Mouse (Mus musculus): ENCODE measurements around the gene Cpe. TPM values are rescaled to one million over a fixed set of nuclear protein-coding genes. Genes with fewer than 3 reads are reported as not detected.

Cpe gene
- total and polyA plus RNA-seq, 3 experiments, result 0.13 TPM; not detected in 2

DNA sequence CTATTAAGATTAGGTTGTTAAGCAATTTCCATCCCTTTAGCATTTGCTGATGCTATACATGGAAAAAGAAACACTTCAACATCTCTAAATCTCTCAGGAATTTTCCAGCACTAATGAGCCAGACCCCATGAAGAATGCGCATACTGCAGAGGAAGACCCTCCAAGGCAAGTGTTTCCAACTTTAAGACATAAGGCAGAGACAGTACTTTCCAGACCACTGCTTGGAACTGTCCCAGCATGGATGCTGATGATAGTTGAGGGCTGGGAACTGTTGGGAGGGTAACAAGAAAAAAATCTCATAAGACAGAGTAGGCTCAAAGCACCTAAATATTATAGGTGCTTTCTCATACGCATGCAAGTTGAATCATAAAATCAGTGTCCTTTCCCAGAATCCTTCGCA, 50.1 kb downstream of the Cpe start:
- Histone ChIP-seq H3K27me3 (replicated peaks) (no peaks in the 10 kb centered on the region), H3K4me1 (ENCODE audit: control insufficient read depth in 1 of 2, insufficient read depth in 2 of 2) (no peaks in the 10 kb centered on the region), H3K4me3 (replicated peaks in 1 of 3; ENCODE audit: low read depth in 2 of 3, low read length in 2 of 3, poor library complexity in 1 of 3) (no peak overlapping the region), H3K36me3 (replicated peaks in 1 of 2; ENCODE audit: control insufficient read depth in 1 of 2, insufficient read depth in 1 of 2, low read length in 1 of 2) (no peaks in the 10 kb centered on the region), H3K79me2 (replicated peaks; ENCODE audit: control insufficient read depth, extremely low read depth, insufficient read depth, poor library complexity, severe bottlenecking) (no peaks in the 10 kb centered on the region), H3K4me2 (ENCODE audit: insufficient read depth, low read depth, poor library complexity, severe bottlenecking) (no peak overlapping the region), H3K9ac (ENCODE audit: insufficient read depth, low read depth) (no peak overlapping the region), H3K27ac (ENCODE audit: insufficient read depth, low read depth) (no peak overlapping the region), H3K9me3 (replicated peaks; ENCODE audit: low read length) (no peaks in the 10 kb centered on the region)
- no peak for DNase-seq (ENCODE audit: extremely low read depth)
- in situ Hi-C loops (cut with MboI; ENCODE audit: low pct_ligation_motif_present, low pct_unique_long_range_greater_than_20kb, low sequenced_read_pairs), result no loop called here
- dilution Hi-C loops (cut with MboI; ENCODE audit: extremely low pct_ligation_motif_present, extremely low pct_unique_long_range_greater_than_20kb, low sequenced_read_pairs), result no loop called here
- TF ChIP-seq UBTF (IDR thresholded peaks at IDR 0.05; ENCODE audit: low read depth, low read length), result no peak
- TF ChIP-seq KAT2A (IDR thresholded peaks at IDR 0.05; ENCODE audit: insufficient replicate concordance, low read length), result no peak
- TF ChIP-seq HCFC1 (IDR thresholded peaks at IDR 0.05; ENCODE audit: low read depth, low read length), result no peak
- no peak for TF ChIP-seq USF1 (IDR thresholded peaks at IDR 0.05; ENCODE audit: low read depth, low read length)
- no peak for TF ChIP-seq NELFE (IDR thresholded peaks at IDR 0.05; ENCODE audit: low read depth, low read length)
- no peak for TF ChIP-seq ETS1 (conservative IDR thresholded peaks at IDR 0.05; ENCODE audit: low read depth, low read length)
- TF ChIP-seq POLR2A (IDR thresholded peaks at IDR 0.05; ENCODE audit: low read depth, low read length), result no peak
- TF ChIP-seq JUN (IDR thresholded peaks at IDR 0.05; ENCODE audit: insufficient read depth, low read depth, low read length), result no peak
- no peak for TF ChIP-seq JUND (conservative IDR thresholded peaks at IDR 0.05; ENCODE audit: low read depth, low read length)
- TF ChIP-seq ELF1 (IDR thresholded peaks at IDR 0.05; ENCODE audit: low read depth, low read length), result no peak
- TF ChIP-seq ZMIZ1 (IDR thresholded peaks at IDR 0.05; ENCODE audit: low read depth, low read length), result no peak
- no peak for TF ChIP-seq MAX (IDR thresholded peaks at IDR 0.05; ENCODE audit: low read length)
- no peak for TF ChIP-seq MAZ (IDR thresholded peaks at IDR 0.05; ENCODE audit: low read depth, low read length)
- no peak for TF ChIP-seq SIN3A (IDR thresholded peaks at IDR 0.05; ENCODE audit: low read length)
- TF ChIP-seq MEF2A (IDR thresholded peaks at IDR 0.05; ENCODE audit: borderline replicate concordance, low read depth, low read length), result no peak
- TF ChIP-seq MAFK (IDR thresholded peaks at IDR 0.05; ENCODE audit: insufficient replicate concordance, low read length), result no peak
- TF ChIP-seq ZC3H11A (IDR thresholded peaks at IDR 0.05; ENCODE audit: low read depth, low read length), result no peak
- TF ChIP-seq TBP (conservative IDR thresholded peaks at IDR 0.05; ENCODE audit: low read depth, low read length), result no peak
- no peak for TF ChIP-seq EP300 (IDR thresholded peaks at IDR 0.05; ENCODE audit: low read length)
- TF ChIP-seq ZNF384 (IDR thresholded peaks at IDR 0.05; ENCODE audit: low read depth, low read length), result no peak

DNA sequence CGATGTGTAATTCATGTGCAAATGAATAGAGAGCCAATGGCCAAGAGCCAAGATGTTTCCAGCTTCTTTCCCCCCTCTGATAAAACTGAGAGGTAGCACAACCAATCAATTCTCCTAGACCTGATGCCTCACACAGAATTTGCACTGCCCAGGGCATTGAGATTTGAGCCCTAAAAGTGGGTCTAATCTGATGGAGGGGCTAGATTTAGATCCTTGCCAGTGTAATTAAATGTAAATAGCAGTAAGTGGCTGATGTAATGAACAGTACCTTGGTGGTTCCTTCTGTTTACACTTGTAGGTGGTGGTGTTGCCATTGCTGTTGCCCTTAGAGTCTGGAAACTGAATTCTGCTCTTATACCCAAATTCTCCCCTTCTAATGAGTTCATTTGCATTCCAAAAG, 52.3 kb downstream of the Cpe start:
- no peak overlapping the region for H3K4me3 ChIP-seq (replicated peaks in 1 of 3; ENCODE audit: low read depth in 2 of 3, low read length in 2 of 3, poor library complexity in 1 of 3)
- H3K79me2 ChIP-seq (replicated peaks; ENCODE audit: control insufficient read depth, extremely low read depth, insufficient read depth, poor library complexity, severe bottlenecking), result no peaks in the 10 kb centered on the region
- H3K4me2 ChIP-seq (ENCODE audit: insufficient read depth, low read depth, poor library complexity, severe bottlenecking), result no peak overlapping the region
- TF ChIP-seq NELFE (IDR thresholded peaks at IDR 0.05; ENCODE audit: low read depth, low read length), result no peak
- no peak for TF ChIP-seq ETS1 (conservative IDR thresholded peaks at IDR 0.05; ENCODE audit: low read depth, low read length)
- TF ChIP-seq EP300 (IDR thresholded peaks at IDR 0.05; ENCODE audit: low read length), result no peak
- TF ChIP-seq TCF12 (IDR thresholded peaks at IDR 0.05; ENCODE audit: low read depth, low read length), result no peak
- no peak for TF ChIP-seq KAT2A (IDR thresholded peaks at IDR 0.05; ENCODE audit: insufficient replicate concordance, low read length)
- no peak for TF ChIP-seq CTCF (conservative IDR thresholded peaks at IDR 0.05 in 1 of 2, IDR thresholded peaks at IDR 0.05 in 1 of 2; ENCODE audit: low read depth in 2 of 2, low read length in 2 of 2)
- no peak for TF ChIP-seq NRF1 (IDR thresholded peaks at IDR 0.05; ENCODE audit: low read depth, low read length)
- no peak for TF ChIP-seq CHD1 (IDR thresholded peaks at IDR 0.05; ENCODE audit: low read depth, low read length)
- no peak for TF ChIP-seq ELF1 (IDR thresholded peaks at IDR 0.05; ENCODE audit: low read depth, low read length)
- no peak for TF ChIP-seq PAX5 (IDR thresholded peaks at IDR 0.05; ENCODE audit: low read length)
- TF ChIP-seq TBP (conservative IDR thresholded peaks at IDR 0.05; ENCODE audit: low read depth, low read length), result no peak
- H3K27ac ChIP-seq (ENCODE audit: insufficient read depth, low read depth), result no peak overlapping the region
- dilution Hi-C loops (cut with MboI; ENCODE audit: extremely low pct_ligation_motif_present, extremely low pct_unique_long_range_greater_than_20kb, low sequenced_read_pairs) (no loop called here), in situ Hi-C loops (cut with MboI; ENCODE audit: low pct_ligation_motif_present, low pct_unique_long_range_greater_than_20kb, low sequenced_read_pairs) (no loop called here)
- no peak for DNase-seq (ENCODE audit: extremely low read depth)
- no peaks in the 10 kb centered on the region for H3K27me3 ChIP-seq (replicated peaks)
- no peaks in the 10 kb centered on the region for H3K9me3 ChIP-seq (replicated peaks; ENCODE audit: low read length)
- no peaks in the 10 kb centered on the region for H3K36me3 ChIP-seq (replicated peaks in 1 of 2; ENCODE audit: control insufficient read depth in 1 of 2, insufficient read depth in 1 of 2, low read length in 1 of 2)
- no peaks in the 10 kb centered on the region for H3K4me1 ChIP-seq (ENCODE audit: control insufficient read depth in 1 of 2, insufficient read depth in 2 of 2)
- no peak overlapping the region for H3K9ac ChIP-seq (ENCODE audit: insufficient read depth, low read depth)

Measured in CH12.LX (cell line).